Mouse (Mus musculus) embryonic fibroblast, embryonic 13.5 days (primary cell): ENCODE data around the gene Atxn7l1.

Source experiments
- CTCF ChIP-seq: IDR thresholded peaks from 2 replicates; pipeline ENCODE4 v1.5.1; 2011; ENCODE audit warnings: mild to moderate bottlenecking, control low read depth, low read length, moderate library complexity, borderline replicate concordance; ENCODE audit not compliant: insufficient read depth
- POLR2A ChIP-seq: IDR thresholded peaks from 2 replicates; pipeline ENCODE4 v1.6.1; 2011; ENCODE audit warnings: low read depth, mild to moderate bottlenecking, control low read depth, low read length, moderate library complexity

GRCm38 (mm10) chr12:33131796-33132195 is 15.7 kb upstream of the Atxn7l1 start:
- no peak for TF ChIP-seq CTCF
- no peak for TF ChIP-seq POLR2A
